Mouse (Mus musculus) liver, embryonic 18 days (tissue): ENCODE results near the gene Fbxo22. TPM values are rescaled to one million over a fixed set of nuclear protein-coding genes. Genes with fewer than 3 reads are reported as not detected.

Experiments used
- polyA plus RNA-seq: library from polyadenylated mRNA; depleted of rRNA; stranded (reverse); fragments of >200 nt; gene quantifications from 2 replicates; pipeline ENCODE4 v1.2.3, GENCODE M21; 2012; rRNA removed

The Fbxo22 gene
- polyA plus RNA-seq = 14.1 and 14.2 TPM in 2 replicates

GRCm38 (mm10) chr9:55208790-55209481, at the start of gene Fbxo22:
Gene Fbxo22, plus strand, starts transcription at chr9:55208925.

Other genes with a start within 250 kb of the Fbxo22 start
- gene Chrna5, start 228.0 kb upstream of the Fbxo22 start, polyA plus RNA-seq = 0.01 and 0.02 TPM in 2 replicates
- 0.01 TPM in 1 of 2 replicates, not detected in the other for gene Chrna3, start 182.4 kb upstream of the Fbxo22 start, polyA plus RNA-seq
- gene Chrnb4, start 160.1 kb upstream of the Fbxo22 start, polyA plus RNA-seq = 0.01 TPM in 1 of 2 replicates, not detected in the other
- gene Ube2q2, start 60.1 kb upstream of the Fbxo22 start, polyA plus RNA-seq = 4.9 and 5.3 TPM in 2 replicates
- 6.3 and 6.5 TPM in 2 replicates for gene Nrg4, start 117.9 kb downstream of the Fbxo22 start, polyA plus RNA-seq
- gene Tmem266, start 118.0 kb downstream of the Fbxo22 start, polyA plus RNA-seq = 0.01 TPM in 1 of 2 replicates, not detected in the other